Mouse (Mus musculus) frontal cortex, postnatal 25 days (tissue): ENCODE measurements around the gene Fancc.
"Not testable (repeated sequence)": the region's sequence is repeated elsewhere in the genome, so short reads cannot be mapped to it uniquely, and the experiment has no call there.

ENCODE experiments used
- DNase-seq, 2 experiments: peaks; one replicate each; pipeline ENCODE4 v3.0.0; 2022; ENCODE audit warnings: low spot score in 2 of 2

The Fancc gene

DNA sequence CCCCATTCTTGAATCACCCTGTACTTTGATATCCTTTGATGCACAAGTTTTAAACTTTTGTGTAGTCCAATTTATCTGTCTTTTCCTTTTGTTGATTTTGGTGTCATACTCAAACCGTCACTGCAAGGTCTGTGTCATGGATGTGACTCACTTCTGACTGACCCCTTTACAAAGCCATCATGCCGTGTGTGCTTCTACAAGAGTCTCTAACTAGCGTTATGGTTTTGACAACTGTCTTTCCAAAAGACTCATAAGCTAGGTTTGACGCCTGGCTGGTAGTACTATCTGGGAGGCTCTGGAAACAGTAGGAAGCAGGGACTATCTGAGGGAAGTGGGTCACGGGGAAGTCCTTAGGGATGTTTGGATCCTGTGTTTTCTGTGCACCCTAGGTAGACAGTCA is 180.7 kb downstream of the Fancc start:
- DNase-seq = no peak

DNA sequence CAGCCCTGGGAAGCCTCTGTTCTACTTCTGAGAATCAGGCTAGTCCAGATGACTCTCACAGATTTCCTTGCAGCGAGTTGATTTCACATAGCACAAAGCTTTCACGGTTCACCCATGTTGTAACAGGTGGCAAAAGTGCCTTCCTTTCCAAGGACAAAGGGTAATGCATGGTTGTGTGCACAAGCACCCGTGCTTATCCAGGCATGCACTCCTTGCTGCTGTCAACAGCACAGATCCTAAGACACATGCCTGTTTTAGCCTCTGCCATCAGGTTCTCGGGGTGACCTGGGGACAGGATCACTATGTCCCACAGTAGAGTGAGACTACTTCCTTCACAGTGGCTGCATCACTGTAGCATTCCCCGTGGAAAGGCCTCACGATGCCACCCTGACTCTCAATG is 181.3 kb downstream of the Fancc start:
- DNase-seq = no peak

DNA sequence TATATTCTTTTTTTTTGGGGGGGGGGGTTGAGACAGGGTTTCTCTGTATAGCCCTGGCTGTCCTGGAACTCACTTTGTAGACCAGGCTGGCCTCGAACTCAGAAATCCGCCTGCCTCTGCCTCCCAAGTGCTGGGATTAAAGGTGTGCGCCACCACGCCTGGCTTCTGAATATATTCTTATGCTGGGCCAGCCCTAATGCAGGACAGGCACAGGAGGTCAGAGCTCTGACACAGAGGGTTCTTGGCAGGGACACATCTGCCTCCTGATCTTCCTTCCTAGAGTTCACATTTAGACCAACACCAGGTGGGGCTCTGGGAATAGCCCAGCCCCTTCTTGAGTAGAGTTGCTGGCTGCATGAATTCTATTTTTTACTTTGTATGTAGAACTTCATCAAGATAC is 182.0 kb downstream of the Fancc start:
- DNase-seq = not testable (repeated sequence)

DNA sequence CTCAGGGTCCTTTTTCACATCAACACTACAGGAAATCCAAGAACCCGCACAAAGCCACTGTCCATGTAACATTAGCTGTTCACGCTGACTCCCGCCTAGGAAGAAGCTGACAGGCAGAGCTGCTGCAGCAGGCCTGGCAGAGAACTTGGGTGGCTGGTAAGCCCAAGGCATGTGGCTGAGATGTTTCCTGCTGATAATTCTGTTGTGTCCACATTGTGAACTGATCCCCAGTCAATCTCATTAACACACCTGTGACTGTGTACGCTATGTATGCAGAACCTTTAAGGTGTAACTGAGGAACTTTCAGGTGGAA is 182.5 kb downstream of the Fancc start:
- no peak for DNase-seq

DNA sequence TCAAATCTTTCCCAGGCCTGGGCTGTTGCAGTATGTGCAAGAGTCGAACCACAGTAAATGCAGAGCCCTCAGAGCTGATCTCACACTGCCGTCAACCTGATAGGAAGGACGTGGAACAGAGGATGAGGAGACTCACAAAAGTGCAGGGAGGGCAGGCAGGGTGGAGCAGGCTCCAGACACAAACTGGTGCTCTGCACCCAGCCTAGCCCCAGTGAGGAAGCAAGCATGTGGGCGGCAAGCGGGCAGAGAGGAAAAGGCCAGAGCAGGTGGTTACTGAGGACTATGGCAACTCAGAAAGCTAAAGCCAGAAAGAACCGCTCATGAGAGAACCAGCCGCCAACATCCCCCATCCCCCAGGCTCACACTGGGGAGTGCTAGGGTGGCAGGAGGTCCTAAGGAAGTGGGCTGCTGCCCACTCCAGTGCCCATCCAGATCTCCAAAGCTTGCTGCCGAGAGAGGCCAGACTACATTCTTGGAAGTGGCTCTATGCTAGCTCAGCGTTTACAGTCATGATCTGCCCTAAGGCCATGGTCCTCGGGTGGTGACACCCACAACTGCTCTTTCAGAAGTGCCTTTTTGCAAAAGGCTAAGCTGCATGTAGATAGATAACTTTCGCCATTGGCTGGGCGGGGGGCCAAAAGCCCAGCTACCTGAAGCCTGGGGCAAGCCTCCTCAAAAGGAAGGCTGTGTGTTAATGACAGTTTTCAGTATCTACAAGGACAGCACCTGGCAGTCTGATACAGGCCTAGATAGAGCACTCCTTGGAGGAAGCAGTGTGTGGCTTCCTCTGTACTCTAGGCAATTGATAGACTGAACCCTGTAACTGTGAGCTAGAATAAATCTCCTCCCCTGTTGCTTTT is 183.1 kb downstream of the Fancc start:
- no peak for DNase-seq

DNA sequence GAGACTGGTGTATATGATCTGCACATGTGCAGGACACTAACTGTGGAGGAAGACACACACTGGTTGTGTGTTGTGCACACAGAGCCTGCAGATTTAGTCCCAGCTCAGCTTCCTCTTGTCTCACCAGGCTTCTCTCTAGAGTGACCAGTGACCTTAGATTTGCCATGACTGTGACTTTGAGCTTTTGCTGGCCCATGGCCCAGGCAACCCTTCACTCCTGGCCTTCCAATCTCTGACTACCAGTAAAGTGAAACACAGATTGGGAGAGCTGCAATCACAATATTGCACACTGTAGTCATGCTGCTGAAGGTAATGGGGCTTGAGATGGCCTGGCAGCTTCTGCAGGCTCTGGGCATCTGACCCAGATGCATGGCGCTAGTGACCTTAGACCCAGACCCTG is 183.8 kb downstream of the Fancc start:
- no peak for DNase-seq

DNA sequence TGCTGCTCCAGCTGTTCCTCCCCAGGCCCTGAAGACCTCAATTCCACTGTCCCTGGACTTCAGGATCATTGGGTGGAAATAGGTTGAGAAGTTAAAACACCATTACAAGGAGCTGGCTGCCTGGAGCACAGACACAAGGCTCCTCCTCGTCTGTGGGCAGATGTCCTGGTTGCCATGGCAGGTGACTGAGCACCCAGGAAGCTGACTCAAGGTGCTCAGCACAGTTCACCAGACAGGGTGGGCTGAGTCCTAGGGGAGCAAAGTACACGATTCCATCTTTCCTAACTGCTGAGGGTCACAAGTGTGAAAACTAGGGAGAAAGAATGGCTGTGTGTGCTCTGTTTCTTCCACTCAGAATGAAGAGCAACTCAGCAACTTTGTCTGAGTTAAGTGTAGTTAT is 185.9 kb downstream of the Fancc start:
- DNase-seq = no peak

DNA sequence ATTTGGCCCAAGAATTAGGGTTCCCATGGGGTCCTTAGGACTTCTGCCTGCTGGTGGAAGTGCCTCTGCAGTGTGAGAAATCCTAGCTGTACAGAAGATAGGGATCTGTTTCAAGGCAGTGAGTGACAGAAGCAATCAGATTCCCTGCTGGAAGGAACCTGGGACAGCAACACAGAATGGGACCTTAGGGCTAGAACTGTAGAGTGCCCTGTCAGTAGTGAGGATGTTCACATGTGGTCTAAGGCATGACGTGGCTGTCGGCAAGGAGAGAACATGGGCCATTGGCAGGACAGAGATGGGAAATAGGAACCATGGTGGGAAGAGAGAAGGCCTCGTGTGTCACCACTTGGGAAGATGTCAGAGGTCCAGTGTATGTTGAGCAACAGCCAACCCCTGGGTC is 187.5 kb downstream of the Fancc start:
- DNase-seq = no peak

DNA sequence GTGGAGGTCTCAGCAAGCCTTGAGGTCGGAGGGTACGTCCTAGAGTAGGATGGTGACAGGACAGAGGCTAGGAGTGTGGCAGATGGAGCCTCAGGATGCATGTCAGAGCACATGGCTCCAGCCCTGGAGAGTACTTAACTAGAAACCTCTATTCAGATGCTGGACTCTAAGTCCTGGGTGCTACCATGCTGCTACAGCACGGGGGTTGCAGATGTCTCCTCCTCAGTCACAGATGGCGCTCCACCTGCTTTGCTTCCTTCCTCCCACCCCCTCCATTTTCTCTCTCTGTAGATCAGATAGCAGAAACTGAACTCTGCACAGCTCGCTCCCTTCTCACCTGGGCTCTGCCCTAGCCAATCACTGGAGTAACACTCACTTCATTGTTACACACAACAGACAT is 190.3 kb downstream of the Fancc start:
- DNase-seq = no peak

DNA sequence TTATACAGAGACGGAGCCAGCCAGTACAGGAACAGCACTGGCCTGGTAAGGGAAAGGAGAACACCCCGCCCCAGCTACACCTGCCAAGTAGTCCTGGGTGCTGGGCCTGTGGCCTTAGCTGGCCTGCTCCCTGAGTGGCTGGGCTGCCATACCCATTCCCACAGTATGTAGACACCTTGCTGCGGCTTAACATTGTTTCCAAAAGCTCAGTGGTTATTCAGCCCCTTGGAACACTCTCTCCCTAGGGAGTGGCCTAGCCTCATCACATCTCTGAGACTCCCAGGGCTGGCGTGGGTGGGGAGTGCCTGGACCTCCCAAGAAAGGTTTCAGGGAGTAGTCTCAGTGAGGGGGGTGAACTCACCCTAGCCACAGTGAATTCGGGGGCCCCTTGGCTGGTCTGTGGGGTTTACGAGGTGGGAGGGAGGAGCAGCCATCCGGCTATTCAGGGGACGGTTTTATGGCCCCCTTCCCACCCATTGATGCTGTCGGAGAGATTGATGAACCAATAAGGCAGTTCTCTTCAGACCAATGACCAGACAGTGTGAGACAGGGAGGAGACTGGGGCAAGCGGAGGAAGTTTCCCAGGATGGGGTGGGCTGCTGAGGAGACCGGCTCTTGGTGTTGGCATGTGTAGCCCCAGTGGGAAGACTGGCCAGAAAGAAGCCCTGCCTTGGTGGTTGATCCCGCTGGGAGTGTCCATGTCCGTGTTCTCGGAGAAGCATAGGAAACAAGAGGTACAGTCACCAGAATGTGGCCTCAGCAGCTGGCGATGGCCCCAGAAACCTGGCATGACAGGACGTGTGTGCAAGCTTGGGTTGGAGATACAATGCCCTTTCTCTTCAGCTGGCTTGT is 191.7 kb downstream of the Fancc start:
- no peak for DNase-seq

DNA sequence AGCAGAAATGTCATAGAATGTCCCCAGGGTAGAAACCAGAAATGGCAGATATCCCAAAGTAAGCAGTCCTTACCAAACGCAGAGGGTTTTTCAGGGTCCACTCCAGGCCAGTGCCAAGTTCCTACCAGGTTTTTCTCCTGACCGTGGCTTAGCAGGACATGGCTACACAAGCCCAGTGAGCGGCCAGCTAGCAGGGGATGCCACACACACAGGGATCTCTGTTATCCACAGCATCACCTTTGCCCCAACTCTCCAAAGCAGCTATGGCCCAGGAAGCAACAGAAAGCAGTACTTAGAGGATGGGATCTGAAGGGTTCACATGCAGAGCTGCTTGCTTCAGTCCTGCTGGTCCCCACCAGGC is 192.3 kb downstream of the Fancc start:
- DNase-seq = no peak

DNA sequence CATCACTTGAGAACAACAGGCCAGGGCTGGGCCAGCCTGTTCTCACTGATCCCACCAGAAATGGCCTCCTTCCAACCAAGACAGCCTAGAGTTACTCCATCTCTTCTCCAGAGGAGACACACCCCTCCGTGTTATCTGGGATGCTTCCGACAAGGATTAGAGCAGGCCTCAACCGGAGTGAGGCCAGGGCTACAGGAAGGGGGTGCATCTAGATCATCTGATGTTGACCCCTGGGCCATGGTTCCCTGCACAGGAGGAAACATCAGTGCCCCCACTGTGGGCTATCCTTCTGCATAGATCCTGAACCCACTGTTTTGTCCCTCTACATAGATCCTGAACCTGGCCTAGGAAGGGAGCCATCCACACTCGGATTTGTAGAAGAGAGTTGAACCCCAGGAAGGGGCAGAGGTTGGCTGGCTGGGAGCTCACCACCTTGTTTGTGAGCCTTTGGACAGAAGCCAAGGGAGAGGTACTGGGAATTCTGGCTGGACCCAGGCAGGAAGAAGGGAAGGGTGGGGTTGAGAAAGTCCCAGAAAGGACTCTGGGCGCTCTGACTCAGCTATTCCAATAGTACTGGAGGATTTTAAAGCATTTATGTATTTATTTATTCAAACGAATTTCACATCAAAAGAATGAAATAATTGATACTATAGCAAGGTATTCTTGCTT is 192.8 kb downstream of the Fancc start:
- no peak for DNase-seq

DNA sequence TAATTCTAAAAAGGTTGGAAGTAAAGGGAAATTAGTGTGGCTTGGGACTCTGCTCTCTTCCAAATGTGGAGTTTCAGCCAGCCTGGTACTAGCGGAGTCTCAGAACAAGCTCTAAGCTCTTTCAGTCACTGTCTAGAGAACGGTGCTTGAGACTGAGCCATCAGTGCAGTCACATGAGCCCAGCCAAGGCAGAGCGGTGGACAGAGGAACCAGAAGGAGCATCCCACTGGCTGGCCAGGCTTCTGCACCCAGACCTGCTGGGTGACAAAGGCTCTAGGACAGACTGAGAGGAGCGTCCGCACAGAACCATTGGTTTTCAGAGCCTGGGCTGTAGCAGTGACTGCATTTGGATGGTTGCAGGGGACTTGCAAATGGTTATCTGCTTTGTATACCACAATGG is 194.7 kb downstream of the Fancc start:
- DNase-seq = no peak

DNA sequence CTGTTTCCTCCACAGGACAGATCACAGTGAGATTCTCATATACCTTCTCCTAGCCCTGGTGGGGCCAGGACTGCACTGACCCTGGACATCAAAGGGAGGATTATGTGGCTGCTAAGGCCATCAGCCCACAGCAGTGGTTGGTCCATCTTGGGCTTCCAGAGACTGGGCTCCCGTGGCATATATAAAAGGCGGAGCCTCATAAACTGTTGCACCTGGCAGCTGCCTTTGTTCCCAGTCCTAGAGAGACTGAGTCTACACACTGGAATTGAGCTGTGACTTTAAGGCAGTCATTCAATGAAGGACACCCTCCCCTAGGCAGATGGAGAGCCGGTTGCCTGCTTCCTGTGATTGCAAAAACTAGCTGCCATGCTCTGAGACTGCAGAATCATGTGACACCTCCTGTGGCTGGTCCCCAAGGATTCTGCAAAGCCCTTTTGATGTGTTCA is 195.3 kb downstream of the Fancc start:
- no peak for DNase-seq

DNA sequence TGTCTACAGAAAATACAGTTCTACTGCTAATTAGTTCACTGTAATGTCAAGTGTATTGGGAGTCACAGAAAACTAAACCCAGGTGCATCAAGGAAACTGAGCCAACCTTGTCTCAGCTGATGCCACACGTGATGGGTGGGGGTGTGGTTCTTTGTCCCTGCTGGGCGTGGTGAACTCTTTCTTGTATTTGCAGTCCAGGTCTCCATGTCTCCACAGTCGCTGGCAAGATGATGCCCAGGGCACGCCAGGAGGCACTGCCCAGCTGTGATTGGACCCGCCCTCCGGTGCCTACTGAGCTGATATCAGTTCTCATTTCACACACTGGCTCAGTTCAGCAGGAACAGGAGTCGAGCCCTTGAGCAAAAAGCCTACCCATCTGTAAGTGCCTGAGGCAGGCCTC is 196.1 kb downstream of the Fancc start:
- DNase-seq = no peak

DNA sequence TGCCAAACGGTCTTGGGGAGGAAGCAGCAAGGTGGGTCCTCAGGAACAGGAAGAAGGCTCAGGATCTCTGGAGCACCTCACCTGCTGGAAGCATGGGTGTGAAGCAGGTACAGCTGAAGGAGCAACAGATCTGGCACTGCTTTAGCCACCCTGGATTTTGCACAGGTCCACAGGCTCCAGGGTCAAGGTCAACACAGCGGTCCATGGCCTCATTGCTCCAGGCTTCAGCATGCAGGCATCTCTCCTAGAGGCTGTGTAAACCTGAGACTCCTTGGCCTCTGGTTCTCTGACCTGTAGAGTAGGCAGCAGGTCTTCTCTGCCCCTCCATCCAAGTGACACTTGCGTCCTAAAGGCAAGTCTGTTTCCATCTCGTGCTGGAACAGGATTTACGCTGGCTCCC is 198.1 kb downstream of the Fancc start:
- no peak for DNase-seq

DNA sequence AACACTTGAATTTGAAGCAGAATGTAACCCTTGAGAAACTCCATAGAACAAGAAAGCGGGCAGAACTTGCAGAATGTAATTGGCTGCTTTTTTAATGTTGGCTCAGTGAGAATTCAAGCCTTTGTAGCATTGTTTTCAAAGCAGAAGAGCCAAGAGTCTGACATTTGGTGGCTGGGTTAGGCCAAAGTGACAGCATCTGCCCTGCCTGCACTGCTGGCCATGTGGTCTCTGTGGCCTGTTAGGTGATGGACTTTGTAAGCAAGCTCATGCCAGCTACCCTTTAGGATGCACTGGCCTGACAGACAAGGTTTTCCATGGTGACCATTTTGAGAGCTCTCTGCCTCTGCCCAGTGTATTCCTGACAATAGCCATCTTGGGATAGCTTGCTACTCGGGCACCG is 199.1 kb downstream of the Fancc start:
- DNase-seq = no peak

DNA sequence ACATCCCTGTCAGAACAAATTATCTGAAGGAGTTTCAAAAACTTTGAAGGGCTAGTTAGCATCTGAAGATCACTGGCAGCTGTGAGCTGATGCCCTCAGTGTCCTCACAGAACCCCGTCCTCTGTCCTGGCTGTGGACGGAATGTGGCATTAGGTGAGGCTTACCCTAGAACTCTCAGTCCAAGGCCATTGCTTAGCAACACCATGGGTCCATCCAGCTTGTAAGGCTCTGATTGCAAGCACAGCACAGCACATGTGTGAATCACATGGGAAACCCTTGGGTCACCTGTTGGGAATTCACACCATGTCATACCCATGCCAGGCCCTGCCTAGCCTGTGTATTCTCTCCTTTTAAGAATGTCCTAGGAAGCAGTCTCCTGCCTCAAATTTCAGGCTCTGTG is 200.1 kb downstream of the Fancc start:
- DNase-seq = no peak

DNA sequence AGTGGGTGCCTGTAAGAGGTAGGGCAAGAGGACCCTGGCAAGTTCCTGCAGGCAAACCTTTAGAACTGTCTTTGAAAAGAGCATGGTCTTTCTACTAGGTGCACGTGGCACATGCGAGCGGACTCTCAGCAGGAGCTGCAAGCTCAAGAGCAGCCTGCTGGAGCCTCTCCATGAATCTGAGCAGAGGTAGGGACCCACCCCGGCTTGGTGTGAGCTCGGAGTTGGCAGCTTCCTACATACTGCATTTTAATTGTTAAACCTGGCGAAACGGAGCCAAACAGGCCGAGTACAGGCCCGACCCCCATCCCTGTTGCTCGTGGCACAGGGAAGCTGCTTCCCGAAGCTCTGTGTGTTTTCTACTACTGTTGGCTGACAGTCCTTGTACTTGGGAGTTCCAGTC is 200.8 kb downstream of the Fancc start:
- DNase-seq = no peak

DNA sequence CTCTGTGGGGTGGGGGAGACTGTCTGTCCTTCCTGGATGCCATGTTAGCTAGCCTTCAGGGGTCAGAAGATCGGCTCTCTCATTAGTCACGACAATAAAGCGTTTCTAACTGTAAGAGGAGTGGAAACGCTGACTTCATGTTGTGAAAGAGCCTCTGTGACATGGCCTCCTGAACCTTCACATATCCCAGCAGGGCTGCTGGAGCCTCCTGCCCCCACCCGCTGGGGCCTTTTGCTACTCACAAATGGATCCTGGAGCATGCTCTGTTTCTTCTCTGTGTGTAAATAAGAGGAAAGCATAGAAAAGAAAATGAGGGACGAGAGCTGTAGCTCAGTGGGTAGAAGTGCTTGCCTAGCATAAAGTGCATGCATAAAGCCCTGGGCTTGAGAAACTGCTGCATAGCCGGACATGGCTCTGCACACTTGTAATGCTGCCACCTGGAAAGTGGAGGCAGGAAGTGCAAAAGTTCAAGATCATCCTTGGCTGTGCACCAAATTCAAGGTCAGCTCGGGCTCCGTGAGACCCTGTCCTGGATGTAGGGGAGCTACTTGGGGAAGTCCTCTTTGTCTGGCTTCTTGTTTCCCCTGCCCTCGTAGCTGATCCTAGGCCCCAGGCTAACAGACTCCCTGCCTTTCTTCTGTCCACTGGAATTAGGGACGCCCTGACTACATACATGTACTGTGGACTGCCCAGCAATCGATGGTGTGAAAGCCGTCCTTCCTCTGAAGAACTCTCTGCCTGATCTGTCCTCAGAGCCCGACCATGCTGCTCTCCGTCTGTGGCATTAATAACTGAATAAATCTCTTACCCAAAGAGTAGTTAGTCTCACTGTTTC is 202.5 kb downstream of the Fancc start:
- no peak for DNase-seq

DNA sequence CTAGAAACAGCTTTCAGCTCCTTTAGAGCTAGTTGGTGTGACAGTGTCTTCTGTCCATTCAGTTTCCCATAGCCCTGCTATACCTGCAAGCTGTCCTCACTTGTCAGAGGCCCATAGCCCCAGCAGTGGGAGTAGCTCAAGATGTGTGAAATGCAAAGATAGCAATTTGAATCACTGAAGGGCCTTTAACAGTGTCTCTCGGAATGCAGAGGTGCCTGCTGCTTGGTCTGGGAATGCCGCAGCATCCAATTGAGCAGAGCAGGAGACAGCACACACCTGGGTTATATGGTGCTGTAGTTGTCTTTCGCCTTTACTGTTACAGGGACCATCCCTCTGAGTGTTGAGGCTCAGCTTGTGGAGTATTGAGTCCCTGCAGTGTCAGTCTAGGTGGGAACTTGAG is 203.4 kb downstream of the Fancc start:
- no peak for DNase-seq

DNA sequence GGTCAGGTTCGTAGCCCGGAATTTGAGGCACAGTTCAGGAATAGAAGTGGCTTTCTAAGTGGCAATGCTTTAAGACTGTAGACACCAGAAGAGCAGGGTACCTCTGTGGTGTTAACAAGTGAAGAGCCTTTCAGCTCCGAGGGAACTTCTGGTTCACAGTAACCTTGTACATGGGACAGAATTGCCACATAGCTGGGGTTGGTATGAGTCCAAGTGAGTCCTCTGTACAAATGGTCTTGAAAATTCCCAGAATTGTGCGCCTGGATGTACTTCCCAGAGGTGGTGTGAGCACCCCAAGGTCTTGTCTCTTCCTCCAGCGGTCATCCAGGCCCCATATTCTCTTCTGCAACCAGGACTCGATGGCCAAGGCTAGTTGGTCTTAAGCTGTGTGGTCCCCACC is 206.1 kb downstream of the Fancc start:
- no peak for DNase-seq
